Mouse (Mus musculus): ENCODE results near the gene Commd6. TPM values are rescaled to one million over a fixed set of nuclear protein-coding genes. Genes with fewer than 3 reads are reported as not detected.
"Not testable (repeated sequence)": the region's sequence is repeated elsewhere in the genome, so short reads cannot be mapped to it uniquely, and the experiment has no call there.

The Commd6 gene
- total RNA-seq, 2 experiments from 2014 or later: 58.2 to 62.1 TPM

DNA sequence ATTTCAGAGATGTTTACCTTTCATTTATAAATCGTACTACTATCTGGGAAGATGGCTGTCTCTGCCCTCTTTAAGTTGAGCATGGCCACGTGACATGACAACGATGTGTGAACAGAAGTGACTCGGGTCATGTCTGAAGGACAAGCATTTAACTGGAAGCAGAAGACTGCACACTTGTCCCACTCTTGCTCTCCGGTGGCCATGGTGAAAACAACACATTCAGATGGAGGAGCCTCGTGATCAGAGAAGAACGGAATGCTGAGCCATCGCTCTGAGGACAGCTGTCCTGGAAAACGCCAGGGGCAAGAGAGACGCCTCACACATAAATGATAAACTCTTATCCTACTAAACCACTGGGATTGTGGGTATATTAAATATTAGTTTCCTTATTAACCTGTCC is 29.8 kb downstream of the Commd6 start:
- DNase-seq (ENCODE audit: low spot score in 2 of 2): no peak

DNA sequence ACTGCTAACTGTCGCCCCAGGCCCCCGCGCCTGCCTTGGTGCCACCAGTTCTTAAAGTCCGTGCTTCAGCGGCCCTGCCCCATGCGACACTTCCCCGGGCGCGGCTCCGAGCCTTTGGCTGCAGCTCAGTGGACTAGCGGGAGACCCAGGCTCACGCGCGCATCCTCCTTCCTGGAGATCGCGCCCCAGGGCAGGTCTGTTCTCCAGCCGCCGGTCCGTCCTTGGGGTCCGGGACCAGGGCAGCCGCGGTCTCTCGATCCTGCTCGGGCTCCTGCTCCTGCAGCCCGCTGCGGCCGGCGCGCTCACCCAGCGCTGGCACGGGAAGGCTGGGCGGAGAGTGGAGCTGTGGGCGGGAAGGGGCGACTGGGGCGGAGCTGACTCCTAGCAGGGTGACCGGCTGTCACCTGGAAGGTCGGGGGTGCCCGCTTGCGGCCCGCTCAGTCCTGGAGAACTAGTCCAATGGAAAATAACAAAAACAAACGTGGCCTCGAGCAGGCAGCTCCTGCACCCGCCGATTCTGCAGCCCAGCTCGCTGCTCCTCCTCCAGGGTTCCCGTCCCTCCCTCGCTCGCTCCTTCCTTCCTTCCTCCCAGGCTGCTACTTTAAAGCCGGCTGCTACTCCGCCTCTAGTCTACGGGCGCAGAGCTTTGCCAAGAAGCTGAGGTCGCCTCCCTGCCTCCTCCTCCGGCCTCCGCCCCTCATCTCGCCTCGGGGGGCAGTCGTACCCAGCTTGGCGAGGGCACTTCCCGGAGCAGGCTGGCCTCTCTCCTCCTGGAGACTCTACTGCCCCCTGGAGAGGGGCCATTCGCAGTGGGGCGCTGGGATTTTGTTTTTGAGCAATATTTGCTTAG is 31.7 kb downstream of the Commd6 start, which contains the start of gene Tbc1d4:
Tbc1d4 (minus strand) TSS at position 673 of the 850 bp plus-strand sequence.
- DNase-seq (ENCODE audit: low spot score in 2 of 2): peak; percentile 63 to 79

DNA sequence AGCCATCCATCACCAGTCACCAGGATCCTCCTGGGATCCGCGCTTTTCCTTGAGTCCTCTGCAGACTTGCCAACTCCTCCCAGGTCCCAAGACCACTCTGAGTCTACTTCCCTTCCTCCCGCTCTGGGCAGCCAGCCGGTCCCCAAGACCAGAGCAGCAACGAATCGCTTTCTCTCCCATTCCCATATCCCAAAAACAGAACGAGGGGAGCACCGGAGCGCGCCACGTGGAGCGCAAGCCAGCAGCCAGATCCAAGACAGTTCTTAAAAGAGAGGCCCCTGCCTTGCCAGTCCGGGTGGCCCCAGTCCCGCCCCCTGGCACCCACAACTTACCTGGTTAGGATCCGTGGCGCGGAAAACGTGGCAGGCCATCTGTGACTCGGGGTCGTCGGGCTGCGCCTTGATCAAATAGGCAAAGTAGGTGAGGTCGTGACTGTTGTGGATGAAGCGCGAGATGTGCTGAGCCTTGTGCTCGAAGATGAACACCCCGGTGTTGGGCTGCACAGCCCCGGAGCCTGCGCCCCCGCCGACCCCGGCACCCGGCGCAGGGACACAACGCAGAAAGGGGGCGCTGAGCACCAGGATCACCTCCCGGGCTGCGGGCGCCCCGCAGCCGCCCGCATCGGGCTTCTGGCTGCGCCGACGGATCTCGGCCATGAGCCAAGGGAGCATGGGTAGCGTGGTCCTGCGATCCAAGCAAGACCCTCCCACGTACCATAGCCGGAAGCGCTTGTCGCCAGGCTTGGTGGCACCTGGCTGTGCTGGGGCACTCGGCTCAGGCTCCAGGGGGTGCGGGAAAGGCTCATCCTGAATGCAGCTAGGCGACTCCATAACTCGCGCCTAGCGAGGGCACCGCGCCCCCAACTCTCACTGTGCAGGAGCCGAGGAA is 32.6 kb downstream of the Commd6 start:
- DNase-seq (ENCODE audit: low spot score in 2 of 2): peak; percentile 42 to 48

DNA sequence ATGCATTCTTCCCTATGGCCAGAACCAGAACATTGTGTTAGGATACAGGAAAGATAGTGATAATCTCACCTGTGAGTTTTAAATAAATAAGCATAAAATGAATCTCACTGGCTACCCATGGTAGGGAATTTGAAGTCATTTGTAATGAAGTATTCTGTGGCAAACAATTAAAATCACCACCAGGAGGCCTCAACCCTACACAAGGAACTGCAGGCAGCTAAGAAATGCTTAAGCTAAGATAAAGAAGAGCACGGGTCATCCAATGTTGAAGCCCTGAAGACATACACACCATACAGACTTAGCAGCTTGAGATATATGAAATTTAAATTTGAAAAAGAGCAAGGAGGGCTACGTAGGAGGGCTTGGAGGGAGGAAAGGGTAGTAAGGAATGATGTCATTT is 34.6 kb downstream of the Commd6 start:
- no peak for DNase-seq (ENCODE audit: low spot score in 2 of 2)

DNA sequence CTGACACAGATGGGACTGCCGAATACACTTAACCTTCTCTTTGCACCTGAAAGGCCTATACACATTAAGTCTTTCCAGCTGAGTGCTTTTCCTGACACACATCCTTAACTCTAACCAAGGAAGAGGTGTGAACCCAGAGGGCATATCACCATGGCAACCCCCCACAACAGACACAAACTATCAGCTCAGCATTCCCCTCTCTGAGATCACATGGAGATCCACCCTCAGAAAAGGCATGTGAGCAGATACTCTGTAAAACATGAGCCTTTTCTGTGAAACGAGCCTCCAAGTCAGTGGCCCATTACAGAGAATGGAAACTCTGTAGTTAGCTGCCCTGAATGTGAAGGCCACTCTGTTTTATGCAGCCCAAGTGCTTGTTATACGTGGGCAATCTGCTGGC is 37.6 kb downstream of the Commd6 start:
- DNase-seq (ENCODE audit: low spot score in 2 of 2): no peak

DNA sequence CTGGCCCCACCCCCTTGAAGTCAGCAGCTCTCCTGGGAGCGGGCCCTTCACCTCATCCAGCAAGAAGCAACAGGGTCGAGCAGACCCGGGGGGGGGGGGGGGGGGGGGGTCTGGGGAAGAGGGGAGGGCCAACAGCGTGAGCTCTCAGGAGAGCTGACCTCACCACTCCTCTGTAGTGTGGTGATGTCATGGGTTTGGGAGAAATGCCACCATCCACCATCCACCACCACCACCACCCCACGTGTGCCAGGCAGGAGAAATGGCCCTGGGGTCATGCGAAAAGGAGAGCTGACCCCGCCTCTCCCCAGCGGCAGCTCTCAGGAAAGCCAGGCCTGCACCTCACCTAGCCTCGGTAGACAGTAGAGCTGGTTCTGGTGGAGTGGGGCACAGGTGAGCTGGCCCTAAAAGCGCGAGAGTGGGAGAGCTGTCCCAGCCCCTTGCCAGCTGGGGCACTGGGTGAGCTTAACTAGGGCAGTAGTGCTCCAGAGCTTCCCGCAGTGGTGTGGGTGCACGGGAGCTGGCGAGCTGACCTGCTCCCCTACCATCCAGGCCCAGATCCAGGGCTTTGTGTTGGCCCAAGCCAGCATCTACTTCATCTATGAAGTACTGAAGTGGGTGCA is 43.3 kb downstream of the Commd6 start:
- DNase-seq (ENCODE audit: low spot score in 2 of 2): no peak

DNA sequence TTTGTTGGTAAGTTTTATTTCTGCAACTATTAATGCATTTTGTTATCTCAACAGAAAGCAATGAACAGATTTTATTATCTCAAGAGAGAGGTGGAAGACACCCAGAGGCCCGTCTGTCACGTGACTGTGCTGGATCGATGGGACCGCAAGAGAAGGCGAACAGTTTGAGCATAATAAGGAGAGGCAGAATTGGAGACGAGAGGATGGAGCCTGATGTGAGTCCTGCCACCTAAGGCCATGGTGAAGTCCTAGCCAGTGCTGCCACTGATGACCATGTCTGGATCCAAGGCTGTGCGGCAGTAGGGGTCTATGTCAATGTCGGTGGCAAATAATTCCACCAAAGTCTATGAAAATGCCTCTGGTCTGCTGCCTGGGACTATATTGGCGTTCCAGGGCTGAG is 43.8 kb downstream of the Commd6 start:
- no peak for DNase-seq (ENCODE audit: low spot score in 2 of 2)

DNA sequence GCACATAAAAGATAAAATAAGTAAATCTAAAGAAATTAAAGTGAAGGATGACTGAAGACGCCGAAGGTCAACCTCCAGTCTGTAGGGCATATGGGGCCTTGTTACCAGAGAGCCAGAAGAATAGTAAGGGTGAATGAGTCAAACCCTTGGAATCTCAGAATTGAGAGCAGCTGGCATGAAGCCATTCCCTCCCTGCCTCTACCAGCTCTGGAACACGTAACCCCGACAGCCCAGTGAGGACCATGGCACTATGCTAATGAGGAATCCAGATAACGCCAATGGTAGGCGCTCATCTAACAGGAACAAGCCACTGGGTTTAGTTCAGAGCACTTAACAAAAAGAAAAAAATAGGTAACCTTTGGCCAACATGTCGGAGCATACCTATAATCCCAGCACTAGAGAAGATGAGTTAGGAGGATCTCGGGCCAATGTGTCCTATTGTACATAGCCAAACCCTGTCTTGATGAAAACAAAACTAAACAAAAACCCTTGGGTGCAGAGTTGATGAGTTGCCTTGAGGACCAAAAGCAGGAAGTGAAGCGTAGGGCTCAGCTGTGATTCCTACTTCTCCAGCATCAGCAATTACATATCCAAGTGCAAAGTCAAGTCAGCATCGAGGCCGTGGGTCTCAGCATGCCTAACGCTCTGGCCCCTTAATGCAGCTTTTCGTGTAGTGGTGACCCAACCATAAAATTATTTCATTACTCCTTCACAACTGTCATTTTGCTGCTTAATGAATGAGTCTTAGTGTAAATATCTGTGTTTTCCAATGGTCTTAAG is 45.0 kb downstream of the Commd6 start:
- DNase-seq (ENCODE audit: low spot score in 2 of 2): no peak

DNA sequence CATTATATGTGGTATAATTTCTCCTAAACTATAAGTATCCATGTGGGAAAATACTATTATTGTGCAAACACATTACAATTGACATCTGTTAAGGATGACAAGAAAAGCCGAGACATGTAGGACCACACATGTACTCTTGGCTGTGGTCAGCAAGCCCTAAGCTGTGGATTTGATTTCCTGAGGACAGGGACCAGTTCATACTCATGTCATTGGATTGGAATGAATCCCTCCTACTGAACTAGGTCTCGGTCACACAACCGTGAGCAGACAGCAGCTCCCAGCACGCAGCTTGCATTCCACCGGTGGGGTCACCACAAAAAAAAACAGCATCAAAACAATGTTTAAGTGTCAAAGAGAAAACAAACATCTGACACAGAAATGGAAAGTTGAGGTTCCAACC is 46.5 kb downstream of the Commd6 start:
- DNase-seq (ENCODE audit: low spot score in 2 of 2): no peak

DNA sequence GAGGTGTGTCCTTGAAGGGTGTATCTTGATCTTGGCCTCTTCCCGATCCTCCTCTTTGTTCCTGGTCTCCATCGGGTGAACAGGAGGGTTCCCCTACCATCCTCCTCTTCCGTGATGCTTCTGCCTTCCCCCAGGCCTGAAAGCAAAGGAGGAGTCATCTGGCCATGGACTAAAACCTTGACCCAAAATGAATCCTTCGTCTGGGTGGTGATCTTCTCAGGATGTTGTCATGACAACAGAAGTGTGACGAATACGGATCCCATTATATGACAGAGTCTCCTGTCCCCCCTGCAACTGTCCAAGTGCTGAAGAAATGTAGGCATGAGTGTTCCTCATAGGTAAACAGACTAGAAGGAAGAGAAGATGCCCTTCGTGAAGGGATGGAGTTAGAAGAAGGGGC is 47.1 kb downstream of the Commd6 start:
- no peak for DNase-seq (ENCODE audit: low spot score in 2 of 2)

DNA sequence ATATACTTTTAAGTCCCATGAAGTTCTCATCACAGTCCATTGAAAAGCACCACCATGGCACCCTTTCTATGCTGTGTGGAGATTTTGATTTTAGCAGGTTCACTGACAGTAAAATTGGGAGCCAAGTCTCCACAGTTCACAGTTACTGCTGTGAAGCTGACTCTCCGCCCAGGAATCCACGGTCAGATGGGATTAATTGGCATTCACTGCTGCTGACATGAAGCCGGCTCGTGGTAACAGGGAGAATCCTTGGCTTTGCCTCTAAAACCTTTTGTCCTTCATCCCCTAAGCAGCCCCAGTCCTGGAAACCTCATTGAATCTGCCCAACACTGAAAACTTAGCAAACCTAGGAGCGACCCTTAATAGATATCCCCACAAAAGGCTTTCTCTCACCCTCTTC is 49.4 kb downstream of the Commd6 start:
- peak; percentile 25 to 28 for DNase-seq (ENCODE audit: low spot score in 2 of 2)

DNA sequence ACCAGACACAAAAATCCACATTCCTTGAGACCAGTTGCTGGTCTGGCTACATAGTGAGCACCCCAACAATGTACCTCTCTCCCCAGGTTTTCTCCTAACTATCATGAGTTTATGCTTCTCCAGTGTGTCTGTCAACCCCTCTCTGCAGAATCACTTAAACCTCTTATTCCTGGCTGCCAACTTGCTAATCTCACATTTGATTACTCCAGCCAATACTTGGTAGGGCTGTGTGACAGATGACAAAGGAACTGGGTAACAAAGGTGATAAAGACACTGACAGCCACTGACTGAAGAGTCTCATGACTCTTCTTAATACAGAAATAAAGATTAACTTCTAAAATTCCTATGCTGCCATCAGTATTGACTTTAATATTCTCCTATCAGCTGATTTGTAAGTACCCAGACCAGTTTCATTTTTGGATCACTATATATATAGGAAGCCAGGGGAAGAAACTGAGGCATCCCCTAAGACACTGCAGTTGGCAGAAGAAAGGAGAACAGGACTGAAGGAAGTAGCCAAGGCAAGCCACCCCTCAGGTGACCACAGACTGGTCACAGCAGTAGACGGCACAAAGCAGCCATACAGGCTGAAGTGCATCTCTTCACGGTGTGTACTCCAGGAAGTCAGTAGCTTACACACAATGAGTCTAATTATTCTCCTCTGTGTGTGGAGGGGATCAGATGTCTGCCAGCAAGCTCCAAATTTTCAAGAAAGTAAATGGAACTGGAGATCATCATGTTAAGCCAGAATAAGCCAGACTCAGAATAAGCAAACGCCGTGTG is 52.1 kb downstream of the Commd6 start:
- DNase-seq (ENCODE audit: low spot score in 2 of 2): not testable (repeated sequence)

DNA sequence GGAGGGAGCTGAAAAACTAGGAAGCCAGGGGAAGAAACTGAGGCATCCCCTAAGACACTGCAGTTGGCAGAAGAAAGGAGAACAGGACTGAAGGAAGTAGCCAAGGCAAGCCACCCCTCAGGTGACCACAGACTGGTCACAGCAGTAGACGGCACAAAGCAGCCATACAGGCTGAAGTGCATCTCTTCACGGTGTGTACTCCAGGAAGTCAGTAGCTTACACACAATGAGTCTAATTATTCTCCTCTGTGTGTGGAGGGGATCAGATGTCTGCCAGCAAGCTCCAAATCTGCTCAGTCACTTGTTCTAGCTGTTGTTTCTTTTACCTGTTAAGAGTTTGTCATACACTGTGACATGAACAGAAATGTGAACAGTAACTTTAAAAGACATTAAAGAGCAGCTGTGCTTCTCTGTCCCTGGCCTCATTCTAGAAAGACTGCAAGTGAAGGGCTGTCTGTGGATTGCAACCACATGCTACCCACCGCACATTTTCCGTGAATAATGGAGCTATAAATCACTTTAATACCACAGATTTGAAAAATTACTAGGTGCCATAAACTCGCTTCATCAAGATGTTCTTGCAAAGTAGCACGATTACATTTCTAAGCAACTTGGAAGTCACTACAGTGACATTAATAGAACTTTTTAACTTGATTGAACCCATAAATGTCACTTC is 53.0 kb downstream of the Commd6 start:
- not testable (repeated sequence) for DNase-seq (ENCODE audit: low spot score in 2 of 2)

DNA sequence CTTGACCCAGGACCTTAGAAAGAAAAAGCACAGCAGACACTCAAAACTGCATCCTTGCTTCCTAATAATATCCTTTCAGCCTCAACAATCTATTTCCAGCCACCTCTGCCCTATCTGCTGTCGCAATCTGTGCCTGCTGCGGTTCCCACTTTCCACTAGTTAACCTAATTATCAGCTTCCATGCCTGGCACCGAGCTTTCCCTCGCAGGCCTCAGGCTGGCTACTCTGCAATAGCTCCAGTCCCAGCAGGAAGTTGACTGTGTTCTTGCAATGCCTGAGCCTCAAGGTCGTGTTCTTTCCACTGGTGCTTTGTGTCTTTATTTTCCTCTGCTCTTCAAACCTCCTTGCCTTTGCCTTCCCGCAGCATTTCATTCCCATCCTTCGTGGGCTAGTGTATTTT is 54.4 kb downstream of the Commd6 start:
- DNase-seq (ENCODE audit: low spot score in 2 of 2): no peak

Other genes starting within 250 kb of the Commd6 start
- 1 to 10 TPM; 8.0 to 8.1 TPM for gene Tbc1d4, start 31.5 kb downstream of the Commd6 start, total RNA-seq (2021)
- 10 to 100 TPM; 75.7 to 85.6 TPM for gene Uchl3, start 13.3 kb upstream of the Commd6 start, total RNA-seq (2021)
- gene Gm9922, start 89.1 kb upstream of the Commd6 start, total RNA-seq (2021): under 1 TPM in 1 of 2 experiments, not detected in 1; 0.91 TPM
- gene Lmo7, start 89.3 kb upstream of the Commd6 start, total RNA-seq (2021): 100 to 1,000 TPM; 117 TPM